Mouse (Mus musculus) frontal cortex, adult (tissue): Measurements from ENCODE around the gene N4bp1.

Experiments
- ATAC-seq: cut with Nextera tagmentation; 2 replicates; pipeline ENCODE4 v1.9.2; 2017; ENCODE audit warnings: mild to moderate bottlenecking, moderate library complexity, mixed read lengths; ENCODE audit not compliant: low TSS enrichment

The N4bp1 gene

GRCm38 (mm10) chr8:86897726-86898419 lies 12.8 kb upstream of the N4bp1 start:
- ATAC-seq, result no peak

DNA sequence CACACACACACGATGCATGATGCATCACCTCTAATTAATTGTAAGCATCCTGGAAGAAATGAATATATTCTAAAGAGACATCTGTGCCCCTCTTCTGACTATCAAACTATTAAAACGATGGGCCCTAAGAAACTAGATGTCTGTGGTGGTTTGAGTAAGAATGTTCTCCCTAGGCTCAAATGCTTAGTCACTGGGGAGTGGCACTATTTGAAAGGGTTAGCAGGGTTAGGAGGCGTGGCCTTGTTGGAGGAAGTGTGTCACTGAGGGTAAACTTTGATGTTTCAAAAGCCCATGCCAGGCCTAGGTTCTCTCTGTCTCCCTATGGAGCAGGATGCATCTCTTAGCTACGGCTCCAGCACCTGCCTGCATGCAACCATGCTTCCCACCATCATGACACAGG lies 10.3 kb upstream of the N4bp1 start:
- no peak for ATAC-seq

DNA sequence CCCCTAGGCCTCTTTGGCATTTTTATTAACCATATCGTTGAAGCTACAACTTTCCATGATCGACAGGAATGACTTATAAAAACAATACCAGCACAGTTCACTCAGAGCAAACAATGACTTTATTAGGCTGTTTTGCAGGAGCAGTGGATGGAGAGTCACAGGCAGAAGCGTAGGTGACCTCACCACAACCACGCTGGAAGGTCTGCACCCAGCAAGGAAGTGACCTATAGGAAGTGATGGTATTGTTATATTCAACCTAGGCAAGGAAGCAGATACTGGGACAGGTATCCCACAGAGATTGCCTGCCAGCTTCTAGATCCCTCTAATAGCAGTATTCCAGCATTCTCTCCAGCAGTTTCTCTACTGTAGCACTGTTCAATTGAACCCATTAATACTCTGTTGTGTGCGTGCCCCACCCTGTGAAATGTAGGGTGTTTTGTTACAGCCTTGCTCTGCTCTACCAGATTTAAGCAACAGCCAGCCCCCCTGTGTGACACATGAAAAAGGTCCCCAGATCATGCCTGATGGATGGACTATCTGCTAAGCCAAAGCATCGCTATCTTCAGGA lies 9.2 kb upstream of the N4bp1 start:
- ATAC-seq, result no peak

DNA sequence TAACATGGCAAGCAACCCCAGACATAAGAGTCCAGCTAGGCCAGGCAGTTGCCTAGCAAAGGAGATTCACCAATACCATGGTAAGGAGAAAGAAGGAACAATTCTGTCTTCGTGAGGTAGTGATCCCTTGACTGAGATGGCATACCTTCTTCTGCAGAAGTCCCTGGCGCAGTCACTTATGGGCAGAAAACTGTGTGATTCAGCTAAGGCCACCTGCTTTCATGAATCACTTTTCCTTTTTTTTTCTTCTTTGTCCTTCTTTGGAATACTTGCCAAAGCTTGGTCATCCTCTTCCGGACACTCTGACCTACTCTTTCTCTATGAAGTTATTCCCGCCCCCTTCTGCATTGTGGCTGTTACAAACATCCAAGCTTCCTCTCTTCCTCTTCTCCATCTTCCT lies 8.5 kb upstream of the N4bp1 start:
- no peak for ATAC-seq

DNA sequence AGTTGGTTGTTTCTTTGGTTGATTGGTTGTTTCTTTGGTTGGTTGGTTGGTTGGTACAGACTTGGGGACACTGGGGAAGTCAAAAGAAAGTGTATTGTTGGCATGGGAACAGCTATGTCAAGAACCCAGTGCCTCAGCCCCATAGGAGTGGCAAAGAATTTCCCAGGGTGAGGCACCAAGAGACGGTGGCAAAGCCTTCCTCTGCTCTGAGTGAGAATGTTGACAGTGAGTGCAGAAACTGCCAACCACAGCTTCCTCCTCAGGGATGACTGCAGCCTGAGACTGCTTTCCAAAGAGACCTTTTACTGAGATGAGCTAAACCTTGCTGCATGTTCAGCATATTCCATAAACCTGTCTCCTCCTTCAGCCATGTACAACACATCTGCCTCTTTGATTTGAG lies 6.5 kb upstream of the N4bp1 start:
- ATAC-seq, result no peak

- ATAC-seq, result no peak
These were observed 3.2 kb upstream of the N4bp1 start for GRCm38 (mm10) chr8:86888058-86888939.

DNA sequence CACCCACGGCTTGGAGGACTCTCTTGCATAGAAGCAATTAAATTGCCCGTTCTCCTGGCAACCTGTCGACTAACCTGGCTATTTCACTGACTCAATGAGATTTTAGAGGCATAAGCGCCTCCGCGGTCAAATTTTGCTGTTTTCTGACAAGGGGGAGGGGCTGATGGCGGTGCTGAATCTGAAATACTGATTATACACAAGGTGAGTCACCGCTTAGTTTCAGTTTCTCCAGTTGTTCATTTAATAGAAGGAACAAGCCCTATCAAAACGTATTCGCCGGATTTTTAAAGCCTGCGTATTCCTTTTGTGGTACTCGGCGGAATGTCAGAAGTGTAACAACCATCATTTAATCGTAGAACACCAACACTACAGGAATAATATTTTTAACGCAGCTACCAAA lies 991 bp downstream of the N4bp1 start:
- no peak for ATAC-seq

GRCm38 (mm10) chr8:86882568-86883478 lies 2.2 kb downstream of the N4bp1 start:
- no peak for ATAC-seq

DNA sequence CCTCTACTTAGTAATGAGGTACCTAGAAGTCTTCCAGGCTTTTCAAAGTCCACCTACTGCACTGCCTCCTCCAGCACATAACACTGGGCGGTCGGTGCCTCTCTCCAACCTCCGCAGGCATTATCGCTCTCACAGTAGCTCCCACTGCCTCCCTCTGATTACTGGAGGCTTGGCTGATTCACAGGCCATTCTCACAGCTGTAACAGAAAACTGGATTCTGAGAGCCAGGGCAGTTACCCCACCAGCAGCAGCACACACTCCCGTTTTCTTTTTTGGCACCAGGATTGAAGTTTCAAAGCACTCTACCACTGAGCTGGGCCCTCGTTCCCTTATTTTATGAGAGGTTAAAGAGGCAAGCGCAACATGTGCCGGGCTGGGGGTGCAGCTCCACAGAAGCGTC lies 3.1 kb downstream of the N4bp1 start:
- ATAC-seq, result no peak

DNA sequence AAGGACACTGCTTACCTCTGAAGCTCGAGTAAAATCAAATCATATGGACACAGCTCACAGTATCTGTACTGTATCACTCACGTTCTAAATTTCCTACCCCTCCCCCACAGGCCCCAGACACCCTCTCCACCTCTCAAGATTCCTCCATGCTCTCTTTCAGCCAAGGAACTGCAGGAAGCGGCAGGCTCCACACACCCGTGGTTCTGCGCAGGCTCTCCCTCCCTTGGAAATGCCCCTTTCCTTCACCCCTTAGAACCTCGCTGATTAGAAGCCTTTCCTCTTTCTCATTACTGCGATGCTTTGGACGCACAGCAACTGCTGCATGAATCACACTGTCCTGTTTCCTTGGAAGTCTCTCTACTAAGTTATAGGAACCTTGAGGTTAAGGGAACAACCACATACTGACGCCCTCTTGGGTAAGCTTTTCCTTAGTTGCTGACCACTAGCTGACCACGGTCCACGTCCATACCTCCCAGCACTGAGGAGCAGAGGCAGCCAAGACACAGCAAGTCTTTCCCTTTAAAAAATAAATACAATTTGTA lies 3.9 kb downstream of the N4bp1 start:
- no peak for ATAC-seq

GRCm38 (mm10) chr8:86876831-86877230 lies 8.2 kb downstream of the N4bp1 start:
- no peak for ATAC-seq

DNA sequence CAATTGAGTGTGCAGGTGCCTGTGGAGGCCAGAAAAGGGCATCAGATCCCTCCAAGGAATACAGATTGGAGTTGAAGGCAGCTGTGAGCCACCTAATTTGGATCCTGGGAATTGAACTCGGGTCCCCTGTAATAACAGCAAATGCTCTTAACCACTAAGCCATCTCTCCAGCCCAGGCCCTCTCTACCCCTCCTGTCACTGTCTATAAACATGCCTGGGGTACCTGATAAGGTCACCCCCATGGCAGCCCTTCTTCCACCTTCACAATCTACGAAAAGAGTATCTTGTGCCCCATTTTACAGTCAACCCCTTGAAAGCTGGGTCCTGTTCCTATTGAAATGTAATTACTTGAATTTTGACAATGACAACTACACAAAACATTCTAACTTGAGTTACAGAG lies 11.0 kb downstream of the N4bp1 start:
- no peak for ATAC-seq

- peak; percentile 25; the same call in 1 of the 2 replicates for ATAC-seq
These were observed 11.9 kb downstream of the N4bp1 start for GRCm38 (mm10) chr8:86873151-86873550.

- ATAC-seq, result no peak
These were observed 12.8 kb downstream of the N4bp1 start for GRCm38 (mm10) chr8:86872097-86872815.

- no peak for ATAC-seq
These were observed 13.6 kb downstream of the N4bp1 start for GRCm38 (mm10) chr8:86871421-86871820.

DNA sequence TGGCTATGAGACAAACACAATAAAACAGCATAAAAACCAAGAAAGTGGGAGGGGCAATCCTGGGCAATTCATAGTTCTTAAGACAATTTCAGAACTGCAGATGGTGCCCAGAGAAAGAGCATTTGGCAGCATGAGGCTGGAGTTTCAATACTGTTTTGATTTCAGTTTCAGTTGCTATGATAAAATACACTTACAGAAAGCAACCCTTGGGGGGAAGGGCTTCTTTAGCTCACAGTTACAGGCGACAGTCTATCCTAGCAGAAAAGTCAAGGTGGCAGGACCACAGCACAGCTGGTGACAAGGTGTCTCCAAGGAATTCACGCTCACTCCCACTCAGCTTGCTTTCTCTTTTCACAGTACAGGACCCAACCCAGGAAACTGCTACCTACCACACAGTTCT lies 14.3 kb downstream of the N4bp1 start:
- peak; percentile 31 for ATAC-seq

GRCm38 (mm10) chr8:86868041-86868440 lies 17.0 kb downstream of the N4bp1 start:
- no peak for ATAC-seq

DNA sequence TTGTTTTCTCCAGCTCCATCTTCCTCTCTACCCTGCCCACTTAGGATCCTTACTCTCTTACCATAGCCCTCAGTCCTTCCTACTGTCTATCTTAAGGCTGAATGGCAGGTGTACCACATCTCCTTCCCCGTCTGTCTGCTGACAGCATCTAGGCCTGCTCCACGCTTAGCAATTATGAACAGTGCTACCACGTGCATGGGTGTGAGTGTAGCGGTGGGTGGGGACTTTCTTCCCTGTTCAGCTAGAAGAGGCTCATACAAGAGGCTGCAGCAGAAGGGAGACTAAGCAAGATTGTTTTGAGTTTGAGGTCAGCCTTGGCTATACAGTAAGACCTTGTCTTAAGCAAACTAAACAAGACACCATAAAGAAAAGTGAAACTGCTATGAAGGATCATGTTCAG lies 20.3 kb downstream of the N4bp1 start:
- no peak for ATAC-seq

DNA sequence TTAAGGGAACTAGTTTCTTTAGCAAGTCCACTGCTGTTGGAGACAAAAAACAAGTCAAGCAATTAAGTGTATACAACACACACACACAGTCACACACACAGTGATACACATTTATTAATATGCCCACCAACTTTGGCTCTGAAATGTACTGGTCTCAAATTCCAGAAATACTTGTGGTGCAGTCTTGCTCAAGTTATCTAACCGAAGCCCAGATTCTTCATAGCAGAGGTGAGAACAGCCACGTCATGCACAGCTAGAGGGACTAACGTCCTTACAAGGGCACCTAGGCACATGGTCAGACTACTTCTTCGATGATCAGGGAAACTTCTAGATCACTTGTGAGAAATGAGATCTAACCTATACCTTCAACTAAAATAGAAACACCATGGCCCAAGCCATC lies 22.2 kb downstream of the N4bp1 start:
- no peak for ATAC-seq

DNA sequence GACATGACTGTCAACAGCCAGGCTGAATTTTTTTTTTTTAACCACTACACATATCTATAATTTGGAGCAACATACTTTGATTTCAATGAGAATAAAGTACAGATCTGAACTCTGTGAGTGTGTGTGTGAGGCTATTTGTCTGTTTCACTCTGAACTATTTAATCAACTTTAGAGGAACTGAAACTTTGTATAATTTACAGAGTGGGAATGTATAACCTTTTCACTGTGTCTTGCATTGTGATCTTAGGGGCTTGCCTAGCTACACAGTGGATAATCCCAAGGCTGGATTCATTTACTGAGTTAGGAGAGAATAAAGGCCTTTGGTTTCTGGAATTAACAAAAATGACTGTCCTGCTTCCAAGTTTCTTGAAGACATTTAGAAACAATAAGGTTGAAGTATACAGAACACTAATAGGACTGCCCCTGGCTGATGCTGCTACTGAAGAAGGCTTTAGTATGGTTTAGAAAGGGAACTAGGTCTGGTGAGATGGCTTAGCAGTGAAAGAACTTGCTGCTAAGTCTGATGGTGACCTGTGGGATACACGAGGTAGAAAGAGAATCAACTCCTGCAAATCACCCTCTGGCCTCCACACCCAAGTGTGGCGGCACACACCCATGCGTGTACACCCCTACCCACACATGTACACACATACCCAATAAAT lies 22.8 kb downstream of the N4bp1 start:
- ATAC-seq, result no peak
